Mouse (Mus musculus) ES-E14 (cell line): Measurements from ENCODE around the gene Brd9. TPM values are rescaled to one million over a fixed set of nuclear protein-coding genes. Genes with fewer than 3 reads are reported as not detected.
A peak's percentile ranks its signal among the peaks of the same experiment; 100 is the strongest.

ENCODE experiments used
- DNase-seq: peaks from one replicate; pipeline ENCODE4 v3.0.0-alpha.2; 2013; ENCODE audit warnings: low read depth, low spot score
- H3K27ac ChIP-seq: 2 replicates; pipeline ENCODE4 v1.5.1; 2012; ENCODE audit warnings: low read depth, mild to moderate bottlenecking, low read length, moderate library complexity, mixed read lengths; ENCODE audit not compliant: poor library complexity, insufficient read depth, severe bottlenecking
- H3K36me3 ChIP-seq: 2 replicates; pipeline ENCODE4 v1.6.1; 2012; ENCODE audit warnings: mild to moderate bottlenecking, low read length, moderate library complexity, mixed read lengths; ENCODE audit not compliant: control insufficient read depth, poor library complexity, insufficient read depth, severe bottlenecking
- H3K4me1 ChIP-seq, 2 experiments: fragments of 150-350 bp in 1 of 2; sonication (generic) in 1 of 2; 2 replicates each; pipeline ENCODE4 v1.6.1; 2012; ENCODE audit warnings: low read length in 2 of 2, mild to moderate bottlenecking in 1 of 2, mixed read lengths in 1 of 2; ENCODE audit not compliant: control insufficient read depth in 2 of 2, insufficient read depth in 2 of 2, poor library complexity in 1 of 2
- H3K4me3 ChIP-seq, 2 experiments: fragments of 150-350 bp in 1 of 2; sonication (generic) in 1 of 2; 2 replicates each; pipeline ENCODE4 v1.5.1; 2012; ENCODE audit warnings: low read length in 2 of 2, low read depth in 1 of 2, mild to moderate bottlenecking in 1 of 2, mixed read lengths in 1 of 2; ENCODE audit not compliant: insufficient read depth in 1 of 2, poor library complexity in 1 of 2, severe bottlenecking in 1 of 2
- H3K9ac ChIP-seq: 2 replicates; pipeline ENCODE4 v1.6.1; 2012; ENCODE audit warnings: low read depth, mild to moderate bottlenecking, low read length, mixed read lengths; ENCODE audit not compliant: poor library complexity, insufficient read depth, severe bottlenecking
- H3K9me3 ChIP-seq: fragments of 150-350 bp; sonication (generic); 2 replicates; pipeline ENCODE4 v1.6.1; 2012; ENCODE audit warnings: low read depth, mild to moderate bottlenecking, low read length; ENCODE audit not compliant: control insufficient read depth, insufficient read depth
- CHD2 ChIP-seq: IDR thresholded peaks from 2 replicates; pipeline ENCODE4 v1.6.1; 2014; ENCODE audit warnings: mild to moderate bottlenecking, low read depth, low read length, inconsistent platforms
- HCFC1 ChIP-seq: IDR thresholded peaks from 2 replicates; pipeline ENCODE4 v1.6.1; 2012; ENCODE audit warnings: low read length, inconsistent platforms, borderline replicate concordance; ENCODE audit not compliant: insufficient read depth
- MAFK ChIP-seq: IDR thresholded peaks from 2 replicates; pipeline ENCODE4 v1.6.1; 2014; ENCODE audit warnings: mild to moderate bottlenecking, low read depth, low read length, inconsistent platforms; ENCODE audit not compliant: insufficient read depth
- ZC3H11A ChIP-seq: IDR thresholded peaks from 2 replicates; pipeline ENCODE4 v1.6.1; 2012; ENCODE audit warnings: low read depth, mild to moderate bottlenecking, inconsistent platforms, low read length, borderline replicate concordance
- ZNF384 ChIP-seq: IDR thresholded peaks from 2 replicates; pipeline ENCODE4 v1.6.1; 2012; ENCODE audit warnings: low read depth, low read length, inconsistent platforms
- in situ Hi-C, 2 experiments: fragments of 600-800 bp; cut with MboI; formaldehyde crosslinking; loops; one replicate each; pipeline ENCODE4 v1.15.1; 2025; ENCODE audit warnings: low sequenced_read_pairs in 2 of 2, inconsistent platforms in 1 of 2; ENCODE audit not compliant: unreplicated experiment in 2 of 2
- total RNA-seq: library from RNA; depleted of rRNA; stranded (reverse); fragments of 300-350 nt; gene quantifications from 2 replicates; pipeline ENCODE4 v1.2.3, GENCODE M21; 2012

Brd9 gene
- total RNA-seq, 1 experiment, result 25.3 TPM

DNA sequence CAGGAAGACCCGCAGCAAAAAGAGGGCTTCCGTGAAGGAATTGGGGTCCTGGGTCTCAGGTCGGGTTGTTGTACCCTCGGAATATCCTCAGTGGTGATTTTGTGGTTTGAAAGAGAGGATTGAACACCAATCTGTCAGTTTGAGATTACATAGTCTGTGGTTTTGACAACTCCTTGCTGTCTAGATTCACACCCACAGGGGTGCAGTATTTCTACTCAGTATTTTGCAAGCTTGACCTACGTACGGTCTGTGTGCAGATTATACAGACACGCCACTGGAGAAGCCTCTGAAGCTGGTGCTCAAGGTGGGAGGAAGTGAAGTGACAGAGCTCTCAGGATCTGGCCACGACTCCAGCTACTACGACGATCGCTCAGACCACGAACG is 558 bp downstream of the Brd9 start:
- peaks cover 0 to 10% of the 10 kb centered on the region in 2 experiments; a peak in 2 of 4 replicates for H3K4me1 ChIP-seq
- peak overlapping the region; percentile 76 to 100 for H3K4me3 ChIP-seq
- in situ Hi-C loops, result no loop called here
- peaks cover 18% of the 10 kb centered on the region for H3K36me3 ChIP-seq
- TF ChIP-seq ZNF384 (no peak), MAFK (no peak)
- peak overlapping the region; percentile 93; the same call in 1 of the 2 replicates for H3K9ac ChIP-seq
- H3K9me3 ChIP-seq, result no peaks in the 10 kb centered on the region
- no peak overlapping the region for H3K27ac ChIP-seq
- no peak for DNase-seq

DNA sequence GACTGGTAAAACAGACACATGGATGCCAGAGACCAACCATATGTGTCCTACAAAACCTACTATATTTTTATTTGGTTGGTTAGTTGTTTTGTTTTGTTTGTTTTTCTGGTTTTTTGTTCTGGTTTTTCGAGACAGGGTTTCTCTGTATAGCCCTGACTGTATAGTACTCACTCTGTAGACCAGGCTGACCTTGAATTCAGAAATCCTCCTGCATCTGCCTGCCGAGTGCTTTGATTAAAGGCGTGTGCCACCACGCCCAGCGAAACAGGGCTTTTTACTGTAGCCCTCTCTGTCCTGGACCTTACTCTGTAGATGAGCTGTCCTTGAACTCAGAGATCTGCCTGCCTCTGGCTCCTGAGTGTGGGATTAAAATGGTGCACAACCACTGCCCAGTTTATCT is 1.5 kb downstream of the Brd9 start:
- DNase-seq, result no peak
- TF ChIP-seq ZNF384, result no peak
- no peak for TF ChIP-seq HCFC1
- no peak for TF ChIP-seq ZC3H11A
- no peak for TF ChIP-seq MAFK
- TF ChIP-seq CHD2, result no peak
- Histone ChIP-seq H3K36me3 (peaks cover 18% of the 10 kb centered on the region), H3K4me3 (no peak overlapping the region), H3K9ac (no peak overlapping the region), H3K27ac (no peak overlapping the region), H3K4me1 (peaks cover 0 to 10% of the 10 kb centered on the region in 2 experiments; a peak in 2 of 4 replicates), H3K9me3 (no peaks in the 10 kb centered on the region)
- in situ Hi-C loops, result no loop called here

DNA sequence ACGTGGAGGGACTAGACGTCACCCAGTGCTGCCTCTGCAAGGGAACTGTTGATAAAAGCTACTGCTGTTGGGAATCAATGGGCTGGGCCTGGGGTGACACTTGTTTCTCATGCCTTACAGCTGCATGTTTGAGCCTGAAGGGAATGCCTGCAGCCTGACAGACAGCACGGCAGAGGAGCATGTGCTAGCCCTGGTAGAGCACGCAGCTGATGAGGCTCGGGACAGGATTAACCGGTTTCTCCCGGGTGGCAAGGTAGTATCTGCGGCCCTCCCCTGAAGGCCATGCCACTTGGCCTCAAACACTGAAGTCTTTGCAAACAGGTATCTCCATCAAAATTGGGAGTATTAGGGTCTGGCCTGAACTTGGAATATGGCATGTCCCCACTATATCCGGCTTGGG is 7.0 kb downstream of the Brd9 start:
- Histone ChIP-seq H3K4me1 (no peaks in the 10 kb centered on the region), H3K9ac (no peak overlapping the region), H3K9me3 (no peaks in the 10 kb centered on the region), H3K4me3 (no peak overlapping the region), H3K27ac (no peak overlapping the region), H3K36me3 (peaks cover 17% of the 10 kb centered on the region)
- TF ChIP-seq ZNF384 (no peak), ZC3H11A (no peak), HCFC1 (no peak), CHD2 (no peak), MAFK (no peak)
- no peak for DNase-seq
- in situ Hi-C loops, result no loop called here

DNA sequence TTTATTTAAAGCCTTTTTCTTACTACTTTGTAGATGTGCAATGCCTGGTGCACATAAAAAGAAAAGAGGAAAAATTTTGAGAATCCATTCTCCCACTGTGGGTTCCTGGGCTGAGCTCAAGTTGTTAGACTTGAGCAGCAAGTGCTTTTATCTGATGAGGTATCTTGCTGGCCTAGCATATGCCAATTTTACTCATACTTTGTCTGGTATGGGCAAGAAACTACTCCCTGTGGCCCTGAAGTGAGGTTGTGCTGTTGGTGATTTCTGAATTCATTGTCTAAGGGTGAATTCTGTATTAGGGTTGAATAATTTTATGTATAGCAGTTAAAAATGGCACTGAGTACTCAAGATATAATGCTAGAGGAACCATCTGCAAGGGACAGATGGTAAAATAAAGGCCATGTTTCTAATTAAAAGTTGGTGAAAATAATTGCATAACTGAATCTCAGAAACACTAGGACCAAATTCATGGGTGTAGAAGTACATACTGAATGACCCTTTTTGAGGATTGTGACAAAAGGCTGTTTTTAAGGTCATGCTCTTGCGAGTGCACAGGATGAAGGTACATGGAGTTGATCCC is 16.0 kb downstream of the Brd9 start:
- in situ Hi-C loops, result no loop called here
- TF ChIP-seq CHD2 (no peak), ZNF384 (no peak), ZC3H11A (no peak), MAFK (no peak), HCFC1 (no peak)
- H3K4me1 ChIP-seq, result no peaks in the 10 kb centered on the region
- H3K27ac ChIP-seq, result no peak overlapping the region
- H3K9ac ChIP-seq, result no peak overlapping the region
- peaks cover 13% of the 10 kb centered on the region; the same call in 1 of the 2 replicates for H3K36me3 ChIP-seq
- no peak for DNase-seq
- no peak overlapping the region for H3K4me3 ChIP-seq
- no peaks in the 10 kb centered on the region for H3K9me3 ChIP-seq

DNA sequence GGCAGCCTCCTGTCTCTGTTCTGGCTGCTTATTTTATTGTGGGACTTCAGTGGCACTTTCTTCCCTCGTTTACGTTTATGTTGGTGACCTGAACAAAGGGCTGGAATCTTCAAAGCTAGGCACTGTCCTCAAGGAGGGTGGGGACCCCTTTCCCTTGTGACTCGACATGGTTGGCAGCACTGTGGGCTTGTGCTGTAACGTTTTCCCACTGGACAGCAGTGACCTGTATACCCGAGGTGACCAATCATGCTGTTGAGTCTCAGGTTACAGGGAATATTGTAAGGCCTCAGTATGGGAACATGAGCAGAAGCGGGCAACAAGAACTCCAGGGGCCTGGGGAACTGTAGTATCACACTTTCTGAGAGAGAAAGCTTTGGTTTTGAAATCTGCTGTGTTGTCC is 17.1 kb downstream of the Brd9 start:
- DNase-seq, result no peak
- Histone ChIP-seq H3K4me1 (no peaks in the 10 kb centered on the region), H3K9ac (no peak overlapping the region), H3K36me3 (peaks cover 13% of the 10 kb centered on the region; the same call in 1 of the 2 replicates), H3K27ac (no peak overlapping the region), H3K9me3 (no peaks in the 10 kb centered on the region), H3K4me3 (no peak overlapping the region)
- TF ChIP-seq CHD2 (no peak), HCFC1 (no peak), MAFK (no peak), ZC3H11A (no peak), ZNF384 (no peak)
- in situ Hi-C loops, result no loop called here
